Mouse (Mus musculus): Measurements from ENCODE around the gene Sacs.
A peak's percentile ranks its signal among the peaks of the same experiment; 100 is the strongest.

The Sacs gene

DNA sequence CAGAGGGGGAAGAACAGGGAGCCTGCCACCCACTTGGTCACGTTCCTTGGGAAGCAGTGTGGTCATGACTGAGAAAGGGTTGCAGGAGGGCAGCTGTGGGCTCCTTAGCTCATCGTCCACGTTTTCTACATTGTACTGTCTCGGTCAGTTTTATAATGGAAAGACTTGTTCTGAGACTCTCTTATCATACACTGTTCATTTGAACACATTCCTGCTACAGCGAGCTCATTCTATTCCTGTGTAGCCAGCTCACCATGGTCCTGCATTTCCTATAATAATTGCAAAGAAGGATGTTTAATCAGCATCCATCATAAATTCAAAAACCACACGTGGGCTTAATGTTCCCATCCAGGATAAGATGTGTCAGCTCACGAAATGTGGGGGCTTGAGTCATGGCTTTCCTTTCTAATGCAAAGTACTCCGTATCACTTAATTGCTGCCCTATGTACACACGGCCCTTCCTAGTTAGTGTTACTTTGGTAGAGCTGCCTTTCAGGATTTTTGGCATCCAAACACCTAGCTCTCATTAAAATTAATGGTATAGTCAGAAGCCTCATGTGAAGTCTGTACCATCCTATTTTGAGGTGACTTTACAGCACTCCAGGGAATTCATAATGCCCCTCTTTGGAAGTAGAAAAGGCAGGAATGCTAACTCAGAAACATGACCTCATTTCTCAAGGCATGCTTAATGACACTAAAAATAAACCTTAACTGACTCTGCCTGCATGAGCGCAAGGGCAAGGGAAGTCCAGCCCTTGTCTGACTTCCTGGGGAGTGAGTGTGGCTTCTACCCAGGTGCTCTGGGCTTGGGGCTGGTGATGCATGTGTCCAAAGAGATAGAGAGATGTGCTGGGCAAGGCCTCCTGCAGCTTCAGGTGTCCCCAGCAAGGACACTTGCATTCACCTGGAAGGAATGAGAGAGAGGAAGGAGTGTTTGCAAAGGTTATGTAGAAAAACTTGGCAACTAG is 23.4 kb downstream of the Sacs start:
- no peak for DNase-seq

DNA sequence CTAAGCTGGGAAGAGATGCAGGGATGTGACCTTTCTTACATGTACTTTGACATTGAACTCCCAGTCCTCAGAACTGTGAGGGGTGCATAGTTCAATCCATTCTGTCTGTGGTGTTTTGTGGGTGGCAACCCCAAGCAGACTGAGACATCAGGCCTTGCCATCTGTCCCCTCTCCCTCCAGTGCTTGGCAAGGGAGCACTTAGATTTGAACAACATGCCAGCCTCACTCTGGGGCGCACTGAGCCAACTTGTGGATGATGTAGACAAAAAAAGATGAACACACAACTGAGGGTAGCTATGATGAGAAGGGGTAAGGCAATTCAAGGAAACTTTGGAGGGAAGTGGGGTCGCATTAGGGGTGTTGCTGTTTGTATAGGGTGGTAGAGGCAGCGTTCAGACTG is 26.2 kb downstream of the Sacs start:
- no peak for DNase-seq

DNA sequence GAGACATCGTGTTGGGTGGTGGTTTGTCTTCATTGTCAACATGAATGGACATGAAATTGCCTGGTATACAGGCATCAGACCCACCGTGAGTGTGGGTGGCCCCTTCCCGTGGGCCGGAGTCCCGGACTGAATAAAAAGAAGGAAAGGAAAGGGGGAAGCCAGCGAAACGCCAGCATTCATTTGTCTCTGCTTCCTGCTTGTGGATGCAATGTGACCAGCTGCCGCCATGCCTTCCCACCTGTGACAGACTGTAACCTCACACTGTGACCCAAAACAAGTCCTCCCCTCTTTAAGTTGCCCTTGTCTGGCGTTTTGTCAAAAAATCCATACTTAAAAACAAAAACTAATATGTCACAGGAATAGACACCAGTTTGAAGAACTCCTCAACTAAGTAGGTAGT is 27.7 kb downstream of the Sacs start:
- DNase-seq, result no peak

DNA sequence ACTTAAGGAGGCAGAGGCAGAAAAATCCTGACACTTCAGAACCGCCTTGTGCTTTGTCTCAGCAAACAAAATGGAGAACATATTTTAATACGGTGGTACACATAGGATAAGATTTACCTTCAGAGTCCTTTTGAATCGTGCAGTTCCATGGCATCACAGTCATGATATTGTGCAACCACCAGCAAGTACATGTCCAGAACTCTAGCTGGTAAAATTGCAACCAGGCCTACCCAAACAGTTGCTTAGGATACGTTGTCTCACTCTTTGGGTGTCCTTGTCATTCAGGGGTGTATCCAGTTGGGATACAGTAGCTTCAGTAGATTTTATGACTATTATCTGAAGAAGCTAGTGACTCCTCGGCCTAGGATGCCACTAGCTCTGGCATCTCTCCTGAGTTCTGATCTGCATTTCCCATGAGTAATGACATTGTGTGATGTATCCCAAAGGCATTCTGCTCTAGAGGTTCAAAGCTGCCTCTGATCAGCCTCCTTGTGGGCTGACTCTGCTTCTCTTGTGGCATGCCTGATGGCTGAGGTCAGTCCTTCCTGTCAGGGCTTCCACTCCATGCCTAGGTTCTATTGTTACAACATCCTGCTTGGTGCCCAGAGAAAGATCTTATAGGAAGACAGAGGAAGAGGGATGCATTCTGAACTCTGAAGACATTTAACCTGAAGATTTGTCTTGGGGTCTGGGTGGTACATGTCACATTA is 33.2 kb downstream of the Sacs start:
- no peak for DNase-seq

DNA sequence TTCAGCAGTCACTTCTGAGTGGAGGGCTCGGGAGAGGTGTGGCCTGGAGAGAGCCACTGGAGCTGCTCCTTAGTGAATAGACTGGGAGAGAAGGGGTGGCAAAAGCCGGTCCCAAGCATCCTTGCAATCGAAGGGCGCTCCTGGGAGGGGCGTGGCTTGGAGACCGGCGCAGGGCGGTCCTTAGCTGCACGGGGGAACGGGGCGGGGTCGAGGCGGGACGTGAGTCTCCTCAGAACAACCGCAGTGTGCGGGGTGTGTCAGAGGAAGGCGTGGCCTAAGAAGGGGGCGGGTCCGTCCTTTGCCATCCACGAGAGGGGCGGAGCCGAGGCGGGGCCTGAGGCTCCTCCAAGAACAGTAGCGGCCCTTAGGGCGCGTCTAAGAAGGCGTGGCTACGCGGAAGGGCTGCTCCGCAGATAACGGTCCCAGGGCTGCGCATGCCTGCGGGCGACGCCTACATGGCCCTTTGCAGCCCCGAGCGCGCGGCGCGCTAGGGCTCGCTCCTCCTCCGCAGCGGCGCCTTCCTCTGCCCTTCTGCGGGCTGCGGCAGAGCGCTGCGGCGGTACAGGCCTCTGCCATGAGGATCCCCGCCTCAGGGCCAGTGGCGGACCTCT is 34.4 kb downstream of the Sacs start:
- peak; percentile 100 for DNase-seq

DNA sequence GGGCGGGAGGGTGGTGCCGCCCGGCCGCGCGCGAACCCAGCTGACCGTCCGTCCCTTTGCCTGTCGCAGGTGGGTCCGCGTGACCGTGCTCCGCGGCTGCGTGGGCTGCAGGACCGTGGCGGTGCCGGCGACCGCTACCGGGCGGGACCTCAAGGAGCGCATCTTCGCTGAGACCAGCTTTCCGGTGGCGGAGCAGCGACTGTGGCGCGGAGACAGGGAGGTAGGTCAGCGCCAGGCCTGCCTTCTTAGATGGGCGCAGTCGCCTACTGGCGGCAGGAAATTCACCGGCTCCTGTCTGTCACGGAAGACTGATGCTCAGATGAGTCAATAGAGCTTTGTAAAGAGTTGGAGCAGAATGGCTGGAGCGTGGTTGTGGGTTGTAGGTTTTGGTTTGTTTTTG is 35.0 kb downstream of the Sacs start:
- DNase-seq, result peak; percentile 76

DNA sequence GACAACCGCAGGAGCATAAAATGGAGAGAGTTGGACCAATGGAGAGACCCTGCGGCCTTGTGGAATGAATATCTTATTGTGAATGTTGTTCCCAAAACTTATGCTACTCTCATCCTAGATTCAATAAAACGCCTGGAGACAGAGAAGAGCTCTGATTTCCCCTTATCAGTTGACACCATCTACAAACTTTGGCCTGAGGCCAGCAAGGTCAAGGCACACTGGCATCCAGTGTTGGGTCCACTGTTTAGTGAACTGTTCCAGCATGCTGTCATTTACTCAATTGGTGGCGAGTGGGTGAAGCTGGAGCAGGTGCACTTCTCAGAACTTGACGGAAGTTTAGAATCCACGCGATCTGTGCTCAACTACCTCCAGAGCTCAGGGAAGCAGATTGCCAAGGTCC is 53.6 kb downstream of the Sacs start:
- DNase-seq, result no peak

DNA sequence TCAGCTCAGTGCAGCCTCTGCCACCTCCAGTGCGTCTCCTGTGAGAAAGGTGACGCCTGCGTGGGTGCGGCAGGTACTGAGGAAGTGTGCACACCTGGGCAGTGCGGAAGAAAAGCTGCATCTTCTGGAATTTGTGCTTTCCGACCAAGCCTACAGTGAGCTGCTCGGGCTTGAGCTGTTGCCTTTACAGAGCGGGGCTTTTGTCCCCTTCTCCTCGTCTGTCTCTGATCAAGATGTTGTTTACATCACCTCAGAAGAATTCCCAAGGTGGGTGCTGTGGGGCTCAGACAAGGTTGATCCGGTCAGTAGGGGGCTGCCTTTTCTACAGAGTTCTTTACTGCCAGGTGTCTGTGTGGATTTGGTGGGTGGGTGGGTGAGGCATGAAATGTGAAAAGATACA is 54.1 kb downstream of the Sacs start:
- no peak for DNase-seq

DNA sequence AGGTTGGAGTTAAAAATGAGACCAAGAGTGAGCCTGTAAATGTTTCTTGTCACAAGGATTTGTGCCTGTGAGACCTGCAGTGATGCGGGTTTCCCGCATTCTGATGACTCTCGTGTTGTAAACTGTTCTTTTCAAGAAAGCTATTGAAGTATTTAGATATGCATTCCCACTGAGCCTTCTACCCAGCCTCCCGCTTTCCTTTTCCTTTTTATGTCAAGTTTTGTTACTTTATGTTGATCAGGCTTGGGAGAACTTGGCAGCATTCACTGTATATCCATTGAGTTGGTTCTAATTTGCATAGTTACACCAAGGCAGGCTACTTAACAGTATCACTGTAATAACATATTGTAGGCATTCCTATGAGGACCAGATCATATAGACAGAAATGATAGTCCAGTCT is 56.2 kb downstream of the Sacs start:
- DNase-seq, result no peak

DNA sequence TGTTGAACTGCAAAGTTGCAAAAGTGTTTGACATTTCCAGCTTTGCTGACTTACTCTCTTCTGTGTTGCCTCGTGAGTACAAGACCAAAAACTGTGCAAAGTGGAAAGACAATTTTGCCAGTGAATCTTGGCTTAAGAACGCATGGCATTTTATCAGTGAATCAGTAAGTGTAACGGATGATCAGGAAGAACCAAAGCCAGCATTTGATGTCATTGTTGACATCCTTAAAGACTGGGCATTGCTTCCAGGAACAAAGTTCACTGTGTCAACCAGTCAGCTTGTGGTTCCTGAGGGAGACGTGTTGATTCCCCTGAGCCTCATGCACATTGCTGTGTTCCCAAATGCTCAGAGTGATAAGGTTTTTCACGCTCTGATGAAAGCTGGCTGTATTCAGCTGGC is 71.9 kb downstream of the Sacs start:
- DNase-seq, result no peak

DNA sequence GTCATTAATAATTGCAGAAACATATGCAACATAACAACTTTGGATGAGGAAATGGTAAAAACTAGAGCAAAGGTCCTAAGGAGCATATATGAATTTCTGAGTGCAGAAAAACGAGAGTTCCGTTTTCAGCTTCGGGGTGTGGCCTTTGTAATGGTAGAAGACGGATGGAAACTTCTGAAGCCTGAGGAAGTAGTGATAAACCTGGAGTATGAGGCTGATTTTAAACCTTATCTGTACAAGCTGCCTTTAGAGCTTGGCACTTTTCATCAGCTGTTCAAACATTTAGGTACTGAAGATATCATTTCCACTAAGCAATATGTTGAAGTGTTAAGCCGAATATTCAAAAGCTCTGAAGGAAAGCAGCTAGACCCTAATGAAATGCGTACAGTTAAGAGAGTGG is 73.5 kb downstream of the Sacs start:
- no peak for DNase-seq

DNA sequence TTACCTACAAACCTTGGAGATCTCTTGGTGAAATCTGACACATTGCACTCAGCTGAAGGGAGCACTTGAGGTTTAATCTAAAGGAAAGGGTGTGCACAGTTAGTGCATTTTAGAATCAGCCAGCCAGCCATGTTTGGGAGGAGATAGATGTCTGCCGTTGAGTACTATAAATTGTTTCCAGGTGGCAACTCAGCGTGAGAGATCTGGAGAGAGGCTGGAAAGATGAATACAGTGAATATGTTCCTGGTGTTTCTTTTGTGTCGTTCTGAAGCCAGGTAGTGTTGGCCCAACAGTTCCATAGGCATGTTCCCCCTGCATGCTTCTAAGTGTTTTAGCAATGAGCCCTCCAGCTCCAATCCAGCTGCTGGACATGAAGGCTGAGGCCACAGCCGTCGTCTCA is 82.9 kb downstream of the Sacs start:
- no peak for DNase-seq

DNA sequence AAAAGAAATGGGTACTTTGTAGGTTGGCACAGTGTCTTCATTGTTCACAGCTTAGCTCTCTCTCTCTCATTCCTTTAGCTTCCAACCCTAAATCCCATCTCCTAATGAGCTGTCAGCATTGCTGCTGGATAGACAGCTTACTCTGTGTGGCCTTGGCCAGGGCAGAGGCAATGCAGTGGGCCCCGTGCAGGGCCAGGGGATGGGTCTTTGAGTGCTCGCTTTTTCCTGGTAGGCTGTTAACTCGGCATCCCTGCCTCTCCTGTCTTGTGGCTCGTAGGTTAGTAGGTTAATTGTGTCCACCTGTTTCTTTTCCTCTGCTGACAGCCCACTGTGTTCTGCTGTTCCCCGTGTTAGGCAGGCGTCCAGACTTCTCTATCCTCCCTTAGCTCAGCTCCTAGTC is 84.2 kb downstream of the Sacs start:
- DNase-seq, result no peak

DNA sequence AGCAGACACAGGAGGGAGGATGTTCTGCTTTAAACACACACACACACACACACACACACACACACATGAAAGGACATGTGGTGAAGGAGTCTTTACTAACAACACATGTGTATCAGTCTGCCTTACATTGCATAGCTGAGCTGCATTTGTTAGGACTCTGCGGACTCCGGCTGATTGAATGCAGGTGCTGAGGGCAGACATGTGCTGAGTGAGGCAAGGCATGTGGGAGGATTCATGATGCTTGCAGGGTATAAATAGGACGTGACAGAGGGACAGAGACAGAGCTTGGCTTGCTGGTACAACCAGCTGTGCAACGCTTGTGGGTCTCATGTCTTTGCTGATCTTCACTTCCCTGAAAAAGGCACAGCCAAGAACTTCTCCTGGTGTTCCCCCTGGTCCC is 85.5 kb downstream of the Sacs start:
- no peak for DNase-seq

DNA sequence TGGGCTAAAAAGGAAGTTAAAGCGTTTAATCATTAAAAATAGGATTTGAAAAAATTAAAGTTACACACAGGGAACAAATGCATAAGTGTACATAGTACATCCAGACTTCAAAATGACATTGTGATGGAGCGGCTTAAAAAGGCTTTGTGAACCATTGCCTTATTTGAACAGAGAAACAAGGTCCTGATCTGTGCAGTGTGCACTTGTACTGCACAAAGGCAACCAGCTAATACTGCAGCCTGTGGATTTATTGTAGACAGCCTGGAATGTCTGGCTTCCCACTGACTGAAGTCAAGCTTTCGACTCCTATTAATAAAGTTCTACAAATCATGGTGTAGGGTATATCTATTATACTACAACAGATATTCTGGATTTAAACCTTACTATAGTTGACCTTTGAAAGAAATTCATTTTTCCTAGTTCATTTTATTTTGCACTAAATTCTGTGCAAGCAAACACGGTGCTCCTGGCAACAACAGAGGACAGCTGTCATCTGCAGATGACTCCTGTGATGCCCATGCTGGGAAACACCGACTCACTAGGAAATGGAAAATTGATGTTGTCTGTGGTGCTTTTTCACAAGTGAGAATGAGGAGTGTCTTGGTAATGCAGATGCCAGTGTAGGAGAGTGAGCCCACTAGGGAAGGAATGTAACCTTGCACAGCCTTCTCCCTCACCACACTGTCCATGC is 86.3 kb downstream of the Sacs start:
- DNase-seq, result no peak

DNA sequence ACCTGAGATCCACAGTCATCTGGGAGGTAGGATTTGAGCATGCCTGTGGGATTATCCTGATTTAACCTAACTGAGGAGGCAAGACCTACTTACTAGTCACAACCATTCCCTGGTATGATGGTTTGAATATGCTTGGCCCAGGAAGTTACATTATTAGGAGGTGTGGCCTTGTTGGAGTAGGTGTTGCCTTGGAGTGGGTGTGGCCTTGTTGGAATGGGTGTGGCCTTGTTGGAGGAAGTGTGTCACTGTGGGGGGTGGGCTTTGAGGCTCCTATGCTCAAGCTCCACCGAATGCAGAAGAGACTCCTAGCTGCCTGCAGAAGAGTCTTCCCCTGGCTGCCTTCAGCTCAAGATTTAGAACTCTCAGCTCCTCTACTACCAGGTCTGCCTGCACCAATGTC is 87.9 kb downstream of the Sacs start:
- DNase-seq, result no peak

DNA sequence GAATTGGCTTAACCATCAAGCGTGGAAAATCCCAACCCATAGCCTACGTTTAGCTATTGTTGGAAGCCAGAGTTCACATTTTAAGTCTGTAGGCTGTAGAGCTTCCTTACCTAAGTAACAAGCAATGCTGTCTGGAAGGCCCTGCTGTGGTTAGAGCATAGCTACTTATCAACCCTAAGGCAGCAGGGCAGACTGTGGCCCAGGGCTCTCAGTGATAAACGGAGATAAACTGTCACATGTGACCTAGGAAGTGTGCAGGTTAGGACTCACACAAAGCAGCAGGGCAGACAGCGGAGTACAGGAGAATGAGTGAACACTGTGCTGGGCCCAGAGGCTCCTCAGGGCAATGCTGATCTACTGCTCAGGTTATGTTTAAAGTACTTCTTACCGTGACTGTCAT is 91.5 kb downstream of the Sacs start:
- no peak for DNase-seq

DNA sequence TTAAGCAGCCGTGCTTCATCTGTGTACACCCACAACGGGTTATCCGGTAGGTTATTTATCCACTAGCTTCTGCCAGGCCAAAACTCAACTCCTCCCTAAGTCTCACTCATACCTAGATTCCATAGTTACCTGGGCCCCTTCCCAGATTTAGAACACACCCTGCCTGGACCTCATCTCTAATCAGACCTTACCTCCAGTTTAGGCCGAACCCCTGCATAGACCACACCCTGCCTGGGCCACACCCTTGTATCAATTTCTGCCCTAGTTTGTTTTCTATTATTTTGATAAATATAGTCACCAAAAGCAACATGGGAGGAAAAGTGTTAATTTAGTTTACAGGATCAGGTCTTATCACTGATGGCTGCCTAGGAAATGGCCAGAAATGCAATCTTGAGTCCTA is 91.9 kb downstream of the Sacs start:
- DNase-seq, result no peak

DNA sequence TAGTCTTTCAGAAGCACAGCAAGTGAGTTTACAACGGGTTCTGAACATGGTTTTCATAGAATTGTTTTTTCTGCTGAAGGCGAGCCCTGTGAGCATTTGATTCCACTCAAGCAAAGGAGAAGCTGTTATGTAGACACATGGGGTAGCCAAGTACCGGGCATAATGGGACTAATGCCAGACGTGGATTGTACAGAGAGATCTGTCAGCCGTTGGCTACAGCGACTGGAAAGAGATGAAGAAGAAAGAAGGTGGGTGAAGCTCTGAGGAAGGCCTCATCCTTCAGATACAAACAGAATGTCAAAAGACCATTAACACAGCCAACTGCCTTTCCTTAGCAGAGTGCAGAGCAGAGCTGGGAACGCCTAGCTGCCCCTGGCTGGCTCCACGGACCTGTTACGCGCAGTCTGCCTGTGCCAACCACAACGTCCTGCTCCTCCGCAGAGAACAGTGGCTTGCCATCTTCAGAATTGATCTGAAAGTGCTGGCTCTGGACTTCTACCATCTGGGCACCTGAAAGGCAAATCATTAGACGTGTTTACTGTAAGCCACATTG is 93.8 kb downstream of the Sacs start:
- DNase-seq, result no peak

DNA sequence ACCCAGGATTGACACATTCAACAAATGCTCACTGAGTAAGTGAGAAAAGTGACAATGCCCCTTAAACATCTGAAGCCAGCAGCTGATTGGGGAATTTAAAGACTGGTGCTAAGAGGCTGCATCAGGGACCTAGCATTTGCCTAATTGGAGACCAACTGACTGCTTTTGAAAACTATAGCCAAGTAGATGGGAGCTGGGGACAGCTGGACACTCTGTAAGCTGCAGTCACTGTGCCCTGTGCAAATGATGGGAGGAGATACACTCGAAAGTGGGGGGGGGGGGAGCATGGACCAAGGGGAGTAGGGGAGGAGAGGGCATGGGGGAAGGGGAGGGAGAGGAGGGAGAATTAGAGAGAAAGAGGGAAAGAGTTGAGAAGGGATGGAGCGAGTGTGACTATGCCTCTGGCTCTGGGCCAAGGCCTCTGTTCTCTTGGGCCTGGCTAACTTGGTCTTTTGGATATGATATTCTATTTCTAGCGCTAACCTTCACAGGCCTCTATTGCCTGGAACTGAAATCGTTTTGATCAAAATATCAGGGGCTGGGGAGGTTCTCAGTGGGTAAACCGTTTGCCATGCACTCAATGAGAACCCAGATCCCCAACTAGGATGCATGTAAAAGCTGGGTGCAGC is 97.7 kb downstream of the Sacs start:
- no peak for DNase-seq

DNA sequence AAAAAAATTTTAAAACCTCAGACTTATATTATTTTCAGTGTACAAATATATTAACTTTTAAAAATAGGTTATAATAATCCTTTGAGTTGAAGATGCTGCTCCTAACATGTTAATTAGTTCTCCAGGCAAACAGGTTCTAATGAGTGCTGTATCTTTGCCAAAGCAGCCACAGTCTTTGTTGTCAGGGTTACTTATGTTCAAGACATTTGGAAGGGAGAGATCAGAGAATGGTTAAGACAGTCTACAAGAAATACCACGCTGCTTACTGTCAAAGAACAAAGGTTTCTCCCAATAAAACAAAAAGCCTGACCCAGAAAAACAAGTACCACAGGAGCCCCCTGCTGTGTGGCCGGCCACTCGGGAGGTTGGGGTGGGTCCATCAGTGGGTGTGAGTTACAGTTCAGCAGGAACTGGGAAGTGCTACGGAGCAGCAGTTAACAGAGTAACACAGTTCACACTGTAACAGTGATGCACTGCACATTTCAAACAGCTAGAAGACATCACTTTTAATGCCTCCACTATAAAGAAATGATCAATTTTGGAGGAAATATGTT is 98.9 kb downstream of the Sacs start:
- no peak for DNase-seq

DNA sequence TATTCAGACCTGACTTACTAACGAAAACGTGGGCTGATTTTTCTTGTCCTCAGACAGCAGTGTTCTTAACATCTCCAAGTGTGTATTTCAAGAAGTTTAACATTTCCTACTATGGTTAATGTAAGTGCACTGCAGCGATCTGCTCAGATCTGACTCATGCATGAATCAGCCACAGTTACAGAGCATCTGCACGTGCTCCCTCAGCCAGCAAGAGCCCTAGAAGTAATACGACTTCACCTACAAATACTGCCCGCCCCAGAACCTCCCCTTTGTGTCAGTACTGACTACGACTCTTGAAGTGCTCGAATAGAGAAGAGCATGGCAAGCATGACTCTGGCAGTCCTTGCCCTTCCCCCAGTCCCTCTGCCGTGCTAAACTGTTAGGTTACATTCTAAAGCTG is 100.5 kb downstream of the Sacs start:
- DNase-seq, result no peak

All from thymus, postnatal 25 days (tissue).